Mouse (Mus musculus) erythroblast, adult 5-6 weeks (primary cell): ENCODE measurements around the gene Ercc6l2. TPM values are rescaled to one million over a fixed set of nuclear protein-coding genes. Genes with fewer than 3 reads are reported as not detected.
A peak's percentile ranks its signal among the peaks of the same experiment; 100 is the strongest.

Source experiments
- ATAC-seq: replicated peaks from 2 replicates; pipeline ENCODE4 v1.8.0; 2016; ENCODE audit warnings: moderate number of reproducible peaks, mild to moderate bottlenecking, moderate TSS enrichment, inconsistent platforms; ENCODE audit not compliant: poor library complexity, low FRiP score, severe bottlenecking
- total RNA-seq, 2 experiments: library from RNA; stranded (forward) in 1 of 2; stranded (reverse) in 1 of 2; fragments of 150-400 nt in 1 of 2; fragments of 200-764, 138-1000 nt in 1 of 2; gene quantifications; 2 replicates each; pipeline versions ENCODE4 v1.2.3 to v1.2.4; 2015 to 2017; ENCODE audit warnings: low replicate concordance in 2 of 2

Gene Ercc6l2
- total RNA-seq (2015; ENCODE audit: low replicate concordance): 21.7 and 22.5 TPM in 2 replicates
- 19.5 and 20.2 TPM in 2 replicates for total RNA-seq (2017; ENCODE audit: low replicate concordance)

DNA sequence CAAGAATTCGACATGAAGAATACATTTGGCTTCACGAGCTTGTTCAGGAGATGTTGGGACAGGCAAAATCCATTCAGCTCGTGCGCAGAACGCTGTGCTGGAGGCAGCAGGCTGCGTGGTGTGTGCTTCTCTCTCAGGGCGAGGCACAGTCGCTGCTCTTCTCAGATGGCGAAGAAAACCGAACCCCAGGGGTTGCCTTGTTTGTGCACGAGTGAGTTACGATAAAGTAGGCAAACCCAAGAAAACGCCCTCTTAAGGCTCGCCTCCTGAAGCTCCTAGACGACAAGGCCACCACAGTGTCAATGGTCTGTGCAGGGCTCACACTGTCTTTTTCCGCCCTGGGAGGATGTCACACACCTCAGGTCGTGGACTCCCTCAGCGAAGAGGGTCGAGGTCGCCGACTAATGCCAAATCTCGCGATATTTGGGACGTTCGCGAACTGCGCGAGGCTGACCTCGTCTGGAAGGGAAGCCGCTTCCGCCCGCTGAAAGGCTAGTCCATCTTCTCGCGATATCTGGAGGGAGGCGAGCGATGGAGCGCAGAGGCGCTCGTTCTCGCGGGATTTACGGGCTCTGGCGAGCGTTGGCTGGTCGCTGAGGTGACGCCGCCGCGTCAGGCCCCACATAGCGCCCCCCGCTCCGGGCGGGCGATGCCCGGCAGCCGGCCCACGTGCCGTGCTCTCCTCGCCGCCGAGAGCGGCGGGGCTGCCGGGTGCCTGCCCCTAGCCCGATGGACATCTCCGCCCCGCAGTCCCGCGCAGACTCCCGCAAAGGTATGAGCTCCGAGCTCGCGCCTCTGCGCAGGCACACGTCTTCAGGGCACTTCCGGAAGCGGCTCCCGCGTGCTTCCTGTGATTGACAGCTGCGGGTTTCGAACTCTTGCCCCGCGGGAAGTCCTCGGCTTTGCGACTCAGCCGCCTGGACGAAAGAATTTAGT, at the start of gene Ercc6l2:
Gene Ercc6l2 (plus strand): TSS at position 495 of the 936 bp plus-strand sequence.
- peak; percentile 96 for ATAC-seq

- no peak for ATAC-seq
Observed at GRCm38 (mm10) chr13:63766065-63766464, 49.0 kb upstream of the Ercc6l2 start.

DNA sequence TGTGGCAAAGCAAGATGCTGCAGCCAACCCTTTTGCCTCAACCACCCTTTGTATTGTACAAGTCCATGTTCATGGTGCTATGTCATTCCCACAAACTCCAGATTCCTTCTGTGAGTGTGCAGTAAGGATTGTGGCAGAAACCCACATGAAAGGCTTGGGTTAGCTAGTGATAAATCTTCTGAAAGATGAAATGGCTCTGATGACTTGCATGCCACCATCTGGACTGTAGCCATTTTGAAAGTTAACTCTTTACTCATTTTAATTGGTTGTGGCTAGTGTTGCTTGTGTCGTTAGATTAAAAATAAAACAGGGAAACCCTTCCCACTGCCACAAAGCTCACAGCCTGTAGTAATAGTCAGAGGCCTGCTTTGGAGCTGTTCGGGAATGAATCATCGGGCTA, 44.0 kb upstream of the Ercc6l2 start:
- no peak for ATAC-seq

DNA sequence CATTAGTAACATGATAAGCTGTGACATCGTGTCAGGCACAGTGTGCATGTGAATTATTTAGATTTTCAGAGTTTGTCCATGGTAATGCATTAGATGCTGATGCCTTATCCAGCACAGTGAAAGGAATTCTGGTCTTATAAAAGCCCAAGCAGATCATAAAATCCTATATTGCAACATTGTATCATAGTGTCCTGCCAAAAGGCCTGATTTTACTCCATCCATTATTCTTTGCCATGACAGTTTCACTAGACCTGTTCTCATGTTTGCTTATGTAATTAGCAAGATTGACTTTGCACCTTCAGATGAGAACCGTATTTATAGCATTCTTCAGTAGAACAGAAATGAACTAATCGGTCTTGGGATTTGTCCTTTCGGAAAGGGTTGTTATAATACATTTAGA, 36.1 kb upstream of the Ercc6l2 start:
- no peak for ATAC-seq

DNA sequence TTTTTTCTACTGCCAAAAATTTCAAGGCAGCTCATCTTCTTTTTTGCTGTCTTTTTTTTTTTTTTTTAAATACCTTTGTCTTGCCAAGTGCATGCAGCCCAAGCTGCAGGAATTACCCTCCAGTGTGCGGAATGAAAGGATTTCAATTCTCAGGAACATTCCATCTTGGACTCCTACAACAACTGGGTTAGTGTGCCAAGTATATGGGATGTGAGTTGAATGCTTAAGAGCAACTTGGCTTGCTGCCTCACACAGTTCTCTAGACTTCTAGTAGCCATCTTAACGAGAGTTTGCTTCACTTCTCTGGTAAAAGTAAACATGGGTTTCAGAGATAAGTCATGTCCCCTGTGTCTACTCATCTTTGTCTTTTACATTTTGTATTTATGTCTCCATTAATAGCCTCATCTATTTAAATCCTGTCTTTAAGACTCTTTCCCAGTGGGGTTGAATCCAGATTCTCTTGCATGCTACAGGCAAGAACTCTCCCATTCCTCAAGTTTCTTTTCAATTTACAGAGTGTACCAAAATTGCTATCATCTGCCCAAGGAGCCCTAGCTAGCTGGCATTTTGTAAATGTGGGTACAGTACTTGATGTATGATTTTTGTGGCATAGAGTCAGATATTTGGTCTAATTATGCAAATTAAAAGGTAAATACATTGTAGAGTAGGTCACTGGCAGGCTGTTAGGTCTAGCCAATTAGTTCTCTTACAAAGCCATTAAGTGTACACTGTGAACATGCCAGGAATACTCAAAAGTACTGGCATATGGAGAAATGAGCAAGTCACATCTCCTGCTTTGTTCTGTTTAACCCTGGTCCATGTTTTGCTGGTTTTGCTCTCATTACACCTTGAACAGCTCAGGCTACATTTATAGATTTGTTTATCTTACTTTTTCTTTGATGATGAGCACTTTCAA, 35.4 kb upstream of the Ercc6l2 start:
- no peak for ATAC-seq

- no peak for ATAC-seq
Observed at GRCm38 (mm10) chr13:63792234-63792831, 22.7 kb upstream of the Ercc6l2 start.

GRCm38 (mm10) chr13:63793345-63794308, 21.4 kb upstream of the Ercc6l2 start:
- ATAC-seq: no peak

DNA sequence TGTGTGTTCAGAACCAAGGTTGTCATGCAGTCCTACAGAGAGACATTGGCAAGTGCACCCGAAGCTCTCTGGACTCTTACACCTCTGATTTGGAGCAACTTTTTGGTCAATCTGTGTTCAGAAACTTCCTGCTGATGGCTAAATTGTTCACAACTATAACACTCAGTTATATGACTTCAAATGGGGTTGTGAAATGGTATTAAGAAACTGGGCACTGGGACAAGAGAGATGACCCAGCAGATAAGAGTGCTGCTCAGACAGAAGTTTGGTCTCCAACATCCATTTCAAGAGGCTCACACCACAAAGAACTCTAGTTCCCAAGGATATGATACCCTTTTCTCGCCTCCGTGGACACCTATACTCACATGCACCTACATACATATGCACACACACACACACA, 16.4 kb upstream of the Ercc6l2 start:
- no peak for ATAC-seq

GRCm38 (mm10) chr13:63799940-63800339, 15.1 kb upstream of the Ercc6l2 start:
- ATAC-seq: no peak

DNA sequence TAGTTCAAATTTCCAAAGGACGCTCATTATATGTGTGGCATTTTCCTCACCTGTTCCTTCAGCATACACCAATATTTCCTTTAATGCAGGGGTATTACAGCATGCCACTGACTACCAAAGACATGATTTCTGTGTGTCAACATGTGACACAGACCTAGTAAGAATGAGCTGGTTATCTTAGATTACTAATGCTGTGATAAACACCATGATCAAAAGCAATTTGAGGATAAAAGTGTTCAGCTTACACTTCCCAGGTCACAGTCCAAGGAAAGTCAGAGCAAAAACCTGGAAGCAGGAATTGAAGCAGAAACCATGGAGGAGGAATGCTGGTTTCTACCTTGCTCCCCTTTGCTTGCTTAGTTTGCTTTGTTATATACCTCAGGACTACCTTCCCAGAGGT, 13.8 kb upstream of the Ercc6l2 start:
- no peak for ATAC-seq

DNA sequence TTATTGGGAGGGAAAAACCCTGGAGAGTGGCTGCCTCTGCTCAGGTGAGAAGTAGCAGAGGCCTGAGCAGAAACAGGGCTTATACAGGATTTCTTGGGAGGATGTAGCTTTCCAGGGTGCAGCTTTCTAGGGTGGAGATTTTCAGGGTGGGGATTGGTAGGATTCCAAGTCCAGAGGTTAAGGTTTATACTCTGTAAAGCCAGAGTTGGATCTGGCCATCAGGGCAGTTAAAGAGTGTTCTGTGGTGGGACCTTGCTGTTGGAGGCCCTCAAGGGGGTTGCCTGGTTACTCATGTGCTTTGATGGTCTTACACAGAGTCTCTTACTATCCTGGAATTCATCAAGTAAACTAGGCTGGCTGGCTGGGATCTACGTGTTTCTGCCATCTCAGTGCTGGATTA, 7.8 kb upstream of the Ercc6l2 start:
- ATAC-seq: no peak

DNA sequence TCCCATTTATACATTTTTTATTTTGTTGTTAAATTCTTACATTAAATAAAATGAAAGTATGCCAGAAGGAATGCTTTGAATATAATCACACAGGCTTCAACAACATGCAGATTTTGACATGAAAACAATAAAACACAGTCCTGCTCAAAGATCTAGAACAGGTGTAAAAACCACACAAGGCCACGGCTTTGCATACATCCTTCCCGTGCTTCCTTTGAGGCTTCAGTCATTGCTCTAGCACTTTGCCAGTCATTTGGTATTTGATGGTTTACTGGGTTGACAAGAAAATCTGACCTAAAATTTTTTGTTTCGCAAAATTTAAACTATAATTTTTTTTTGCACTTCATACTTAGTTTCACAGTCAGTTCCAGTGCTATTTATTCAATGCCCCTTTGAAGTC, 7.1 kb upstream of the Ercc6l2 start:
- ATAC-seq: no peak

- no peak for ATAC-seq
Observed at GRCm38 (mm10) chr13:63811477-63811876, 3.6 kb upstream of the Ercc6l2 start.

- ATAC-seq: no peak
Observed at GRCm38 (mm10) chr13:63815931-63816330, 891 bp downstream of the Ercc6l2 start.

DNA sequence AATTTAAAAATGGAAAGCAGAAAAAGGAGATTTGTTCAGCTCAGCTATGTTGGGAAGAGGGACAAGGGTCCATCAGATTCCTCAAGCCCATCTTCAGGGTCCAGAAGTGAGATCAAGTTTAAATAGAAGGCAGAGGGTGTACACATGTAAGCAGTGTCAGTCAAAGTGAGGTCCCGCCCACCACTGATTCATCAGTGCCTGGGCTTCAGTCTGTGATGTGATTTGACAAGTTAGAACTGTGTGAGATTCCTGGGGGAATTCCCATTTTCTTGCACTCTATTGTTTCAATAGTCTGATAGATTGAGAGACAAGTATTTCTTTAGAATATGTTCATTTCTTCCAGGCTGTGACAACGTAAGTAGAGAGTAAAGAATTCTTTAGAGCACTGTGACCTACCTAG, 30.7 kb downstream of the Ercc6l2 start:
- no peak for ATAC-seq

DNA sequence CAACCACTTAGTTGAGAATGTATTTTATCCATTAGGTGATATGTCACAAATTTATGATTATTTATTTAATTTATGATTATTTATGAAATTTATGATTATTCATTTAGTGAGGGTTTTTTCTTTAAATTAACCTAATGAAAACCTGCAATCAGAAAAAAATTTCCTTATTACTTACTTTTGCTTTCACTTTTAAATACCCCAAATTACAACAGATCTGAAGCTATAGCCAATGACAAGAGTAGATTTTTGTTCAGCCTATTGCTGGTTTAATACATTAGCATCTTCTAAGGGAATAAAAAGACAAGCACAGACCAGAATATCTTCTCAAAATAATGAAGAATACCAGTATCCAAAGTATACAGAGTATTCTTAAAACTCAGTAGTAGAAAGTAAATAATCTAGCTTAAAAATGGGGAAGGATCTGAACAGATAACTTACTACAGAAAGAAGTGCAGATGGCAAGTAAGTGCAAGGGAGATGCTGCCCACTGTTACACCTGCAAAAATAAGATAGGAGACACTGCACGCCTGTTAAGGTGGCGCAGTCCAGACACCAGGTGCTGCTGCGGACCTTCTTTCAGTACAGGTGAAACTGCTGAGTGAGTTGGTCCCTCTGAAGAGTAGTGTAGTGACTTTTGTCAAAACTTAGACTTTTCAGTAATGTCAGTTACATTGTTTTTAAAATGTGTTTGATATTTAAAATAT, 35.4 kb downstream of the Ercc6l2 start:
- no peak; the same call in 1 of the 2 replicates for ATAC-seq

- ATAC-seq: peak; percentile 48
Observed at GRCm38 (mm10) chr13:63872585-63873282, 57.7 kb downstream of the Ercc6l2 start.

DNA sequence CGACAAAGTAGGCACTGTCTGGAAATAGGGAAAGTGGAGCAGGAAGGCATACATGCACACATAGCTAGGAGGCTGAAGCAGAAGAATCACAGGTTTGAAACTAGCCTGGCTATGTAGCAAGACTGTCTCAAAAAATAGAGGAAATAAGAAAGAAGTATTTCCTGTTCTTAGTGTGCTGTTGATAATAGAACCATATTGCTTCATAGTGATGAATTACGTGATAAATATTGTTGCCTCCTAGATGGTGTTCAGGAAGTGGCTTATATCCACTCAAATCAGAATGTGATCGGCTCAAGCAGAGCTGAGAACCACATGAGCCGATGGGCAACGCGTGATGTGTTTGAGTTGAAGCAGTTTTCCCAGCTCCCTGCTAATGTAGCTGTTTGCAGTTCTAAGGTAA, 62.1 kb downstream of the Ercc6l2 start:
- no peak for ATAC-seq
